Mouse (Mus musculus) hindbrain, embryonic 11.5 days (tissue): ENCODE measurements around the gene Ak4. TPM values are rescaled to one million over a fixed set of nuclear protein-coding genes. Genes with fewer than 3 reads are reported as not detected.
"Not testable (repeated sequence)": the region's sequence is repeated elsewhere in the genome, so short reads cannot be mapped to it uniquely, and the experiment has no call there.

ENCODE experiments used
- ATAC-seq: fragments of 200-750 bp; cut with Nextera tagmentation; 2 replicates; pipeline ENCODE4 v1.8.0; 2017; ENCODE audit warnings: mild to moderate bottlenecking, moderate TSS enrichment, moderate library complexity; ENCODE audit not compliant: low FRiP score
- DNase-seq: peaks from one replicate; pipeline ENCODE4 v3.0.0-alpha.2; 2015; ENCODE audit warnings: low spot score
- H3K27ac ChIP-seq: fragments of 300-500 bp; sonication (generic); 2 replicates; pipeline ENCODE4 v1.5.1; 2014; ENCODE audit warnings: mild to moderate bottlenecking, low read depth, low read length
- H3K27me3 ChIP-seq: fragments of 300-500 bp; sonication (generic); 2 replicates; pipeline ENCODE4 v1.6.1; 2014; ENCODE audit warnings: mild to moderate bottlenecking, low read length, moderate library complexity, mixed read lengths; ENCODE audit not compliant: control insufficient read depth, insufficient read depth
- H3K36me3 ChIP-seq: fragments of 300-500 bp; sonication (generic); 2 replicates; pipeline ENCODE4 v1.6.1; 2014; ENCODE audit warnings: mild to moderate bottlenecking, low read length, moderate library complexity, mixed read lengths; ENCODE audit not compliant: control insufficient read depth, insufficient read depth
- H3K4me1 ChIP-seq: fragments of 300-500 bp; sonication (generic); replicated peaks from 2 replicates; pipeline ENCODE4 v1.6.1; 2014; ENCODE audit warnings: low read length, mixed read lengths; ENCODE audit not compliant: control insufficient read depth, insufficient read depth
- H3K4me2 ChIP-seq: fragments of 300-500 bp; sonication (generic); replicated peaks from 2 replicates; pipeline ENCODE4 v1.6.1; 2014; ENCODE audit warnings: mild to moderate bottlenecking, low read depth, low read length
- H3K4me3 ChIP-seq: fragments of 300-500 bp; sonication (generic); 2 replicates; pipeline ENCODE4 v1.5.1; 2014; ENCODE audit warnings: low read depth, low read length
- H3K9ac ChIP-seq: fragments of 300-500 bp; sonication (generic); 2 replicates; pipeline ENCODE4 v1.6.1; 2014; ENCODE audit warnings: low read depth, low read length
- H3K9me3 ChIP-seq: fragments of 300-500 bp; sonication (generic); 2 replicates; pipeline ENCODE4 v1.6.1; 2016; ENCODE audit warnings: low read length; ENCODE audit not compliant: control insufficient read depth
- WGBS: fragments of 180-500 bp; shearing (Covaris S2); extraction: QIAGEN DNeasy Blood & Tissue Kit; methylation state at CpG from one replicate; pipeline ENCODE4 v1.1.7; 2014; 5-methylcytosine and 5-hydroxymethylcytosine counted together
- polyA plus RNA-seq: library from polyadenylated mRNA; unstranded; fragments of >200 nt; fragmentation: Nextera tagmentation; extraction: Ambion mirVana; gene quantifications from 2 replicates; pipeline ENCODE4 v1.2.1, GENCODE M21; 2014

Gene Ak4
- polyA plus RNA-seq, 1 experiment from 2014 or later: 7.0 TPM

DNA sequence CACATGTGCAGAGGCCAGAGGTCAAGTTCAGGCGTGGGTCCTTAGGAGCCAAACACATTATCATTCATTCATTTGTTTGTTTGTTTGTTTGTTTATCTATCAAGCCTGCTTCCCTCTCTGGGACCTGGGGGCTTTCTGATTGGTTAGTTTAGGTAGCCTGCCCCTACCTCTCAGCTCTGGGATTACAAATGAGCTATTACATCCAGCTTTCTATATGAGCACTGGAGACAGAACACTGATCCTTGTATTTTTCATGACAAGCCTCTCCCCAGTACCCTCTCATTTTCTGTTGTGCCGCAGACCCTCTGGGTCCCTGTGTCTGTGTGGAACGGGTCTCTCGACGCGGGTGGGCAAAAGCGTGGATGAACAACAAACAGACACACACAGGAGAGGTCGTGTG lies 30.8 kb upstream of the Ak4 start:
- Histone ChIP-seq H3K27me3 (no peaks in the 10 kb centered on the region), H3K4me2 (no peak overlapping the region), H3K36me3 (no peaks in the 10 kb centered on the region), H3K4me1 (no peaks in the 10 kb centered on the region), H3K4me3 (no peak overlapping the region), H3K9me3 (no peaks in the 10 kb centered on the region), H3K27ac (no peak overlapping the region), H3K9ac (no peak overlapping the region)
- ATAC-seq (no peak), DNase-seq (no peak)
- WGBS: 86% methylated on average over 8 of the region's 8 CpGs

DNA sequence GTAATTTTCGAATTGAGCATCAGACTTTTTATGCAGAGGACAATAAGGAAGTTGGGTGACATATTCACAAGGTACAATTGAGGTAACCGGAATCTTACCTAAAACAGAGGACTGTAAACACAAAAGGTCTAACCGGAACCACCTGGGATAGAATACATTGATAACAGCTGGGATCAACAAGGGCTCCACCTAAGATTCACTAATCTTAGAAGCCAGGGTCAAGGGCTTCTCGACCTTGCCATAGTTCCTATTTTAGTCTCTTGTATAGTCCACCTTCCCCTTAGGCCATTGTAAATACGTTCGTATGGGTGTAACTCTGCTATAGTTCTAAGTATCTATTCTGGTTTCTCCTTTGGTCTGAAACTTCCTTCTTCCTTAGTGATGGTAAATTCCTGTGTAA lies 30.4 kb upstream of the Ak4 start:
- DNase-seq, H3K27me3 ChIP-seq, H3K27ac ChIP-seq, H3K9me3 ChIP-seq, H3K9ac ChIP-seq, H3K4me2 ChIP-seq, H3K36me3 ChIP-seq, ATAC-seq, H3K4me3 ChIP-seq, H3K4me1 ChIP-seq: not testable (repeated sequence)
- WGBS: 85% methylated on average over 6 of the region's 6 CpGs

DNA sequence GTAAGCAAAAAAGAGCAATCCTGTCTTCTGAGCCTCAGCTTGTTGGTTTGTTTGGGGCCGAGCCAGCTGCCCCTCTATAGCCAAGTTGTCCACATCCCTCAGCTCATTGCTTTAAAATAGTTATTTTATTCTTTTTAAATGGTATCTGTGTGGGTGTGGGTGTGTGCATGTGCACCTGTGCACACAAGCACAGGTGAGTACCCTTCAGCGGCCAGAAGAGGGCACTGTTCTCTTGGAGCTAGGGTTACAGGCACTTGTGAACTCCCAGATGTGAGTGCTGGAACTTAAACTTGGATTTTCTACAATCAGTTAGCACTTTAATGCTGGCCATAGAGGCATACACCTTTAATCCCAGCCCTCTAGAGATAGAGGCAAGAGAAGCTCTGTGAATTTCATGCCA lies 26.8 kb upstream of the Ak4 start:
- 48% methylated on average over 2 of the region's 2 CpGs for WGBS
- no peak for ATAC-seq
- H3K9ac ChIP-seq: no peak overlapping the region
- H3K27ac ChIP-seq: no peak overlapping the region
- no peaks in the 10 kb centered on the region for H3K4me1 ChIP-seq
- no peak overlapping the region for H3K4me3 ChIP-seq
- DNase-seq: peak; percentile 44
- H3K36me3 ChIP-seq: no peaks in the 10 kb centered on the region
- H3K4me2 ChIP-seq: no peak overlapping the region
- H3K27me3 ChIP-seq: no peaks in the 10 kb centered on the region
- no peaks in the 10 kb centered on the region for H3K9me3 ChIP-seq

DNA sequence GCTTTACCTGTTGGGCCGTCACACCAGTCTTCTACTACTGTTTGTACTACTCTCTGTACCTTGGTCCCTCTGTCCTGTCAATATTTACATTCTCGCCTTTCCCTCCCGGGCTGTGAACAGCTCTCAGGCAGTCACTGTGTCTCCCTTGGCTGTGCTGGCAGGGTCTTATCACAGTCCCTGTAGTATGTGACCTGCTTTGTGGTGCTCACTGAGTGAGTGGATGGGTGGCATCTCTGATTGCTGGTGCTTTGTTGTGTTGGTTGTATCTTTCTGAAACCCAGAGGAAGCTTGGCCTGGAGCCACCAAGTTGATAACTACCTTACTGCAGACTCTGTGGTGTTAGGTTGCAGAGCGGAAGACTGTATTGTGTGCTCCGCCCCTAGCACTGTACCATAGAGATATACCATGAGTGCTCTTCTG lies 25.8 kb upstream of the Ak4 start:
- 82% methylated on average over 5 of the region's 5 CpGs for WGBS
- ATAC-seq: no peak
- DNase-seq: no peak
- Histone ChIP-seq H3K27me3 (no peaks in the 10 kb centered on the region), H3K9ac (no peak overlapping the region), H3K36me3 (no peaks in the 10 kb centered on the region), H3K27ac (no peak overlapping the region), H3K4me2 (no peak overlapping the region), H3K4me1 (no peaks in the 10 kb centered on the region), H3K4me3 (no peak overlapping the region), H3K9me3 (no peaks in the 10 kb centered on the region)

DNA sequence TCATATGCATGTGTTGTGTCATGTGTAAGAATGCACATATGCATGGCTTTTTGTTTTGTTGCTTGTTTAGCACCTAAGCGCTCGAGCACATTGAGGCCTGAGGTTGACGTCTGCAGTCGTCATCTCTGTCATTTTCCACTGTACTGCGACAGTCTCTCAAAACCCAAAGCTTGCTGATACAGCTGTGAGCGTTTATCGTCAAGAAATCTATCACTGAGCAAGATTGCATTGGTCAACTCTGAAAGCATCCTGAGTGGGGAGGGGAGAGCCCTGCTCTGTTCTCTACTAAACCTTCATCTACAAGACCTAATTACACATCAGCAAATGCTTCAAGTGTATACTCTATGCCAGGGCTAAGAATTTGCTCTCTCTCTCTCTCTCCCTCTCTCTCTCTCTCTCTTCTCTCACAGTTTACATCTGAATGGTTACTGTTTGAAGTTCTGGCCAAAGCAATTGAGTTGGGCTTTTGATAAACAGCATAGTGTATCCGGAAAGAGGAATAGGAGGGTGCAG lies 24.0 kb upstream of the Ak4 start:
- H3K9me3 ChIP-seq: no peaks in the 10 kb centered on the region
- no peak overlapping the region for H3K4me3 ChIP-seq
- H3K9ac ChIP-seq: no peak overlapping the region
- H3K4me1 ChIP-seq: no peaks in the 10 kb centered on the region
- H3K36me3 ChIP-seq: no peaks in the 10 kb centered on the region
- no peak for DNase-seq
- WGBS: 87% methylated on average over 8 of the region's 8 CpGs
- no peak overlapping the region for H3K4me2 ChIP-seq
- no peaks in the 10 kb centered on the region for H3K27me3 ChIP-seq
- ATAC-seq: no peak
- no peak overlapping the region for H3K27ac ChIP-seq

DNA sequence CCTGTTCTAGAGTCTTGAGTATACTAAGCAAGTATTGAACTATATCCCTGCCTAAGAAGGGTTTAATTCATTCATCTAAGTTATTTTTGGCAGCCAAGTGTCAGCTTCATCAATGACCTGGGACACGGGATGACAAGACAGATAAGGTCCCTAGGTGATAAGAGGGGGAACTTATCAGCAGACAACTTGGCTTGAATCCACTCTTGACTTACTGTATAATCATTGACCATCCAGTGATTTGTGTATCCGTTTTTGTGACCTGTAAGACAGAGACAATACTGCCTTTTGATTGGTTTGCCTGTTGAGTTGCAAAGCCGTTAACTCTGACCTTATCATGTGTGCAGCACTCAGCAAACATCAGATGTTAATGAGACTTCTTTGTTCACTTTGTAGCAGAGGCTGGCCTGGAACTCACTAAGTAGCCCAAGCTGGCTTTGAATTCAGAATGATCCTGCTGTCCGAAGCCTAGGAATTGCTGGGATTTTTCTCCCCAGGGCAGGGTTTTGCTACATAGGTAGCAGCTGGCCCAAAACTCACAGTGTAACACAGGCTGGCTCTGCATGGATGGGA lies 19.0 kb upstream of the Ak4 start:
- no peaks in the 10 kb centered on the region for H3K27me3 ChIP-seq
- H3K9me3 ChIP-seq: no peaks in the 10 kb centered on the region
- no peaks in the 10 kb centered on the region for H3K4me1 ChIP-seq
- ATAC-seq (no peak), DNase-seq (no peak)
- H3K36me3 ChIP-seq: no peaks in the 10 kb centered on the region
- H3K4me3 ChIP-seq: no peak overlapping the region
- H3K4me2 ChIP-seq: no peak overlapping the region
- no peak overlapping the region for H3K9ac ChIP-seq
- 86% methylated on average over 4 of the region's 4 CpGs for WGBS
- H3K27ac ChIP-seq: no peak overlapping the region

DNA sequence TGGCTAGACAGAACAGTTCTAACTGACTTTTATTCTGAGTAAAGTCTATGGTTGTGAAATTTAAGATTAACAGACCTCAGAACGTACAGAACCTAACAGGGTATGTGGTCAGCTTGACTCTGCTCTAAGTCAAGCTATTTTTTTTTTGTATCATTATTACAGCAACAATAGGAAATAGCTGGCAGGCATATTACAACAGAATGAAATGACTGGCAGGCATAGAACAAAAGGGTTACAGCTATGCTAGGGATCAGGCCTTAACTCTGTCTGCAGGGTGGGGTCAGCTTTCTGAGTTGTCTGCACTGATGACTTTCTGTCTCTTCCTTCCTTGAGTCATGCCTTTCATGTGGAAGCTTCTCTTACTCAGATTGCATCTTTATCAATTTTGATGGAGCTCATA lies 17.1 kb upstream of the Ak4 start:
- Histone ChIP-seq H3K27ac (no peak overlapping the region), H3K4me3 (no peak overlapping the region), H3K9me3 (no peaks in the 10 kb centered on the region), H3K36me3 (no peaks in the 10 kb centered on the region), H3K4me2 (no peak overlapping the region), H3K4me1 (no peaks in the 10 kb centered on the region), H3K27me3 (no peaks in the 10 kb centered on the region), H3K9ac (no peak overlapping the region)
- 80% methylated on average over 1 of the region's 1 CpGs for whole genome bisulfite sequencing
- no peak for DNase-seq
- no peak for ATAC-seq

DNA sequence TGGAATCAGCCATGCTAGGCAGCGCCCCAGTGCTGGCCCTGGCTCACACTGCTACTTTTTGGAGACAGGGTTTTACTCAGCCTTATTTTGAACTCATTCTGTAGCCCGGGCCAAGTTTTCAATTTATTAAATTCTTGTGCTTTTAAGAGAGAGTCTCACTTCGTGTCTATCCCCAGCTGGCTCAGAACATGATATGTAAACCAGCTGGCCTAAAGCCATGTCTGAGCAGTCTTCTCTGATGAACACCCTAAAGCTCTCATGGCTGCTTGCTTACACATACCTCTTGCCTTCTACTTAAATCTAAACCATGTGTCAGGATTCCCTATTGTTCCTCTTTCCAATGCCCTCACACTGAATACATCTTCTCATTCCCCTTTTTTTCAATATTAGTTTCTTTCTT lies 14.2 kb upstream of the Ak4 start:
- H3K4me3 ChIP-seq: no peak overlapping the region
- H3K27ac ChIP-seq: no peak overlapping the region
- no peaks in the 10 kb centered on the region for H3K4me1 ChIP-seq
- ATAC-seq (no peak), DNase-seq (no peak)
- no peak overlapping the region for H3K9ac ChIP-seq
- H3K36me3 ChIP-seq: no peaks in the 10 kb centered on the region
- no peaks in the 10 kb centered on the region for H3K9me3 ChIP-seq
- WGBS: 72% methylated on average over 3 of the region's 3 CpGs
- no peak overlapping the region for H3K4me2 ChIP-seq
- H3K27me3 ChIP-seq: no peaks in the 10 kb centered on the region

DNA sequence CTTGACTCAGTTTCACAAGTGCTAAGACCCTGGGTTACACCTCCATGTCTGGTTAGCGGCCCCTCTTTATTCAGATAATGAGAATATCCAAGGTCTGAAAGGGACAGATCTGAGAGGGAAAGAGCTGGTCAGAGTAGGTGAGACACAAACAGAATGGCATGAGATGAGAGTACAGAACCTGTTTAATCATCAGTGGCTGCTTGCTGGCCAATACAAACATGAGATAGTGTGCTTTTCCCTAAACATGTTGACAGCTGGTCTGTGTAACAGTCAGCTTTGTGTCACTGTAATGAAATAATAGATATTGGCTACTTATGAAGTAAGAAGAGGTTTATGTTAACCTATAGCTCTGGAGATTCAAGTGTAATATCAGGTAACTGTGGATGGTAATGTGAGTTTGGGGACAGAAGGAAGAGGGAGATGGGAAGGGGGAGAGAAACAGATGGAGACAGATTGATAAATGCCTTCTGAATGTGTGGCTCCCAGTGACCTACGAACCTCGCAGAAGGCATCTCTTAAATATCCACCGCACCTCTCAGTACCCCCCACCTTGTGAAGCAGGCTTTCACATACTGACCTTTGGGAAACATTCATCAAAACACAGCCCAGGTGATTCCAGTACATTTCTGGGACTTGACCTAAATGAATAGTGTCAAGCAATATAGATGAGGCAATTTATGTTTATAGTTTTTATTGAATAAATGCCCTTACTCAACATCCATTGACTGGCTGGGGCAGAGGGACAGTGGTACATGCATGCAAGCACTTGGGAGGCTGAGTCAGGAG lies 12.5 kb upstream of the Ak4 start:
- ATAC-seq (no peak), DNase-seq (no peak)
- no peak overlapping the region for H3K27ac ChIP-seq
- H3K36me3 ChIP-seq: no peaks in the 10 kb centered on the region
- no peak overlapping the region for H3K4me2 ChIP-seq
- H3K4me3 ChIP-seq: no peak overlapping the region
- H3K4me1 ChIP-seq: no peaks in the 10 kb centered on the region
- H3K9me3 ChIP-seq: no peaks in the 10 kb centered on the region
- no peak overlapping the region for H3K9ac ChIP-seq
- no peaks in the 10 kb centered on the region for H3K27me3 ChIP-seq
- whole genome bisulfite sequencing: 87% methylated on average over 4 of the region's 4 CpGs
